Mouse (Mus musculus) kidney, adult 2 months (tissue): ENCODE data around the gene Klk1b9.

ENCODE experiments used
- CTCF ChIP-seq: fragments of 200-500 bp; conservative IDR thresholded peaks from 2 replicates; pipeline ENCODE4 v1.5.1; 2011; ENCODE audit warnings: low read depth, mild to moderate bottlenecking, control low read depth, low read length, moderate library complexity, mixed read lengths; ENCODE audit not compliant: insufficient read depth, insufficient read length
- POLR2A ChIP-seq: fragments of 200-500 bp; IDR thresholded peaks from one replicate; pipeline ENCODE4 v1.6.1; 2011; ENCODE audit warnings: low read depth, low read length, control low read depth

DNA sequence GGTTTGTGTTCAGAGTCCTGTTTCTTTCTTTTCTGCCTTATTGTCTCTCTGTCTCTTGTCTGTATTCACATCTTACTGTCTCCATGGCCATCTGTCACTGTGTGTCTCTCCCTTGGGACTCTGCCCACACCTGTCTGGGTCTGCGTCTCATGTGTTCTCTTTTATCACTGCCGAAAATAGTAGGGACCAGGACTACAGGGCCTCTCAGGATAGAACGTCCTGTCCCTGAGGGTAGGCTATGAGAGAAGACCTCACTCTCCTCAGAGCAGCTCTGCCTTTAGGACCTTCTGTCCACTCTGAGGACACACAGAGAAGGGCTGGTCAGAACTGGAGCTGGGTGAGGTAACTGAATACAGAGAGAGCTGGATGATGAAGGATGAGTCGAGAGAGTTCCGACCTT, 39.2 kb downstream of the Klk1b9 start:
- TF ChIP-seq CTCF = no peak
- no peak for TF ChIP-seq POLR2A
